Mouse (Mus musculus) mouse trophoblast stem cell (cell line): ENCODE measurements around the gene Podn.
"Not testable (repeated sequence)": the region's sequence is repeated elsewhere in the genome, so short reads cannot be mapped to it uniquely, and the experiment has no call there.

Experiments used
- in situ Hi-C, 2 experiments: fragments of 300-500 bp; cut with MseI, MboI; formaldehyde crosslinking; loops; 2 replicates in 1 of 2; 3 replicates in 1 of 2; pipeline ENCODE4 v1.15.1; 2025

Gene Podn

DNA sequence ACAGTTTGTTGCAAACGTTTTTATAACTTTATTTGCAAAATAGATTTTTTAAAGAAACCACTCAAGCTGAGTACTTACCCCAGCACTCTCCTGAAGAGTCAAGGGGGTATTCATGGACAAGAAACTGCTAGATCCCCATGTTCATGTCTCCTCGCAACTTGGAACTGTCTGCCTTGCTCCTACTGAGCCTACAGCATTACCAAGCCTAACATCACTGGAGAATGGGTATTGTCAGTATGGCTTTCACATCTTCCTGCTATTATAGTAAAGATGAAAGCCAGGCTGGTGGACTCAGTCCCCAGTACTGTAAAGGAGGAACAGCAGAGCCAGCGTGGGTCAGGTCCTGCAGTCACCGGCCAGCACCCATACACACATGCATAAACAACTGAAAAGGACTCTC lies at the start of gene Podn:
Podn (minus strand) TSS at position 101 of the 400 bp plus-strand sequence.
- in situ Hi-C loops, result no loop called here

- in situ Hi-C loops, result not testable (repeated sequence)
Observed at GRCm38 (mm10) chr4:108145554-108145953, 49.3 kb upstream of the Podn start.

GRCm38 (mm10) chr4:108144880-108145279 lies 48.6 kb upstream of the Podn start, which contains the start of gene Scp2:
Gene Scp2, minus strand, starts transcription at chr4:108144998.
- in situ Hi-C loops, result no loop called here

DNA sequence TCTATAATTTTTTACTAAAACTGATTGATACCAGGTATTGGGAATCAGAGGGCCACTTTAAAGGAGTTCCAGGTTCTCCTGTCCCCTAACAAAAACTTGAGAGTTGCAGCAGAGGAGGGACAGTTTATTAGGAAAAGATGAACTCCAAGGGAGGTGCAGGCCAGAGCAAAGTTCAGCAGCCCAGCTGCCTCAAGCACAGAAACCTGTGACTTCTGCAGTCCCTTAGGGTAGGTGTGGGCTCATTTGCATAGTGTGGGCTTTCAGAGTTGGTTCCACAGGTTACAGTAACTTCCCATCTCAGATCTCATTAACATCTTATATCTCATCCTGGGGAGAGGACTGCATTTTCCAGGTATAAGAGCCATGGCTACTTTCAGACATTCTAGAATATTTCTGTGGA lies 47.5 kb upstream of the Podn start:
- in situ Hi-C loops, result no loop called here

- in situ Hi-C loops, result not testable (repeated sequence)
Observed at GRCm38 (mm10) chr4:108143178-108143577, 46.9 kb upstream of the Podn start.

DNA sequence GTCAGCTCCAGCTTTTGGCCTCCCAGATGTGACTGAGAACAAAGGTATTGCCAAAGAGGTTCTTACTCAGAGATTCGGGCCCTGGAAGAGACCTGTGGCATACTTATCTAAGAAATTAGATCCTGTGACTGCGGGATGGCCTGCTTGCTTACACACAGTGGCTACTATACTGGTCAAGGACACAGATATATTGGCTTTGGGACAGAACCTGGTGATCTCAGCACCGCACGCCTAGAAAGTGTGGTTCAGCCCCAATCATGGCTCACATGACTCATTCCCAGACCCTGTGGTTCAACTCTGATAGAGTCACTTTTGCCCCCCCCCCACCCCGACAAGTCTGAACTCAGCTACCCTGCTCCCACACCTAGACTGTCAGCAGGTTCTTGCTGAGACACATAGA lies 40.7 kb upstream of the Podn start:
- in situ Hi-C loops, result no loop called here

- in situ Hi-C loops, result no loop called here
Observed at GRCm38 (mm10) chr4:108130452-108130851, 34.2 kb upstream of the Podn start.

DNA sequence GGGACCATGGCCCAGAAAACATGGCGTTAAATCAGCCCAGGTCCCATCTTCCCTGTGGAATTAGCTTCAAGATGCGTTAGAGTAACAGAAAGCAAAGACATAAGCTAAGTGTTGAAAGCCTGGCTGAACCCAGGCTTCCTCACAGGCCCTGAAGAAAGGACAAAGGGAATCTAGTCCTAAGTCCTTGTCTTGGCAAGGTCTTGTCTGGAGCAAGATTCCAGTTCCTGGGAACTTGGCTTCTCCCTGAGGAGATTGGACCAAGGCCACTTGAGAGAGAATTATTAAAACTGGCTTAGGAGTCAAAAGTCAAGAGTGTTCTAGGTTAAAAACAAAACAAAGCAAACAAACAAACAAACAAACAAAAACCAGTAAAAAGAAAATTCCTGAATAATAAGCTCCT lies 32.1 kb upstream of the Podn start:
- in situ Hi-C loops, result no loop called here

DNA sequence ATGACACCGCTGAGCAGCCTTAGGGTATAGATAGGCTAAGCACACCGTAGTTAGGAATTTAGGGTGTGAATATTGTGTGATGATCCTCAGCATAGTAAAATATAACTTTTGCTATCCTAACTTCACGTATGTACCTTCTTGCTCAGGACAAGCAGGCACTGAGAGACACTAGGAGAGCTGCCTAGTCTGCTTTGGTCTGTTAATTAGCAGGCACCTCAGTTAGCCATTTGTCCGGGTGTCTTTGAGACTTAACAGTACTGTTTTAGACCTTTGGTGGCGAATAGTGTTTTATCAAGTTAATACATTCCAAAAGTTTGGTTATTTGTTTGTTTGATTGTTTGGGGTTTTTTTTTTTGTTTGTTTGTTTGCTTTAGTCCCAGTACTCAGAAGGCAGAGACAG lies 31.3 kb upstream of the Podn start:
- in situ Hi-C loops, result no loop called here

DNA sequence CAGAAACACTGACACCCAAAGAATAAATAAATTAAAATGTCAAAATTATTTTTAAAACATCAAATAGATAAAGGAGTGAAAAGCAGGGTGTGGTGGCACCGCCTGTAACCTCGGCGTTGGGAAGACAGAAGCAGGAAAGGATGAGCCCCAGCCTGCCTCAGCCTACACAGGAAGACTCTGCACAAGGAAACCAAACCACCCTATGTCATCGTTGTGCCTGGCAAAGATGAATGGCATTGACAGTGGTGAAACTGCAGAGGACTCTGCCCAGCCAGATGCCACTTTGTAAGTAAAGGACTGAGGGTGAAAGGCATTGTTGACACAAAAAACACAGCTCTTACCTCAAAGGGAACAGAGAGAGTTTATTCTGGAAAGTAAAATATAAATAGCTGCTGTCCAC lies 30.0 kb upstream of the Podn start:
- in situ Hi-C loops, result no loop called here

DNA sequence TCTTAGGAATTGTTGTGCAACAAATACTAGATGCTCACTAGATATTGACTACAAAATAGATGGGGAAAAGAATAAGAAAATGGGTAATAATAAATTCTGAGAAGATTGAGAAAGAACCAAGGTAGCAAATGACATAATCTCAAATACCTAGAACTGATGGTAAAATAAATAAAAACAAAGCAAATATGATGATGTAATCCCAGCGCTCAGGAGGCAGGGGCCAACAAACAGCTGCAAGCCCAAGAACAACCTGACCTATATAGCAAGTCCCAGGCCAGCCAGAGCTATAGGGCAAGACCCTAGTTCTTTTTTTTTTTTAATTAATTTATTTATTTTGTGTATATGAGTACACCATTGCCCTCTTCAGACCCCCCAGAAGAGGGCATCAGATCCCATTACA lies 27.9 kb upstream of the Podn start:
- in situ Hi-C loops, result no loop called here

DNA sequence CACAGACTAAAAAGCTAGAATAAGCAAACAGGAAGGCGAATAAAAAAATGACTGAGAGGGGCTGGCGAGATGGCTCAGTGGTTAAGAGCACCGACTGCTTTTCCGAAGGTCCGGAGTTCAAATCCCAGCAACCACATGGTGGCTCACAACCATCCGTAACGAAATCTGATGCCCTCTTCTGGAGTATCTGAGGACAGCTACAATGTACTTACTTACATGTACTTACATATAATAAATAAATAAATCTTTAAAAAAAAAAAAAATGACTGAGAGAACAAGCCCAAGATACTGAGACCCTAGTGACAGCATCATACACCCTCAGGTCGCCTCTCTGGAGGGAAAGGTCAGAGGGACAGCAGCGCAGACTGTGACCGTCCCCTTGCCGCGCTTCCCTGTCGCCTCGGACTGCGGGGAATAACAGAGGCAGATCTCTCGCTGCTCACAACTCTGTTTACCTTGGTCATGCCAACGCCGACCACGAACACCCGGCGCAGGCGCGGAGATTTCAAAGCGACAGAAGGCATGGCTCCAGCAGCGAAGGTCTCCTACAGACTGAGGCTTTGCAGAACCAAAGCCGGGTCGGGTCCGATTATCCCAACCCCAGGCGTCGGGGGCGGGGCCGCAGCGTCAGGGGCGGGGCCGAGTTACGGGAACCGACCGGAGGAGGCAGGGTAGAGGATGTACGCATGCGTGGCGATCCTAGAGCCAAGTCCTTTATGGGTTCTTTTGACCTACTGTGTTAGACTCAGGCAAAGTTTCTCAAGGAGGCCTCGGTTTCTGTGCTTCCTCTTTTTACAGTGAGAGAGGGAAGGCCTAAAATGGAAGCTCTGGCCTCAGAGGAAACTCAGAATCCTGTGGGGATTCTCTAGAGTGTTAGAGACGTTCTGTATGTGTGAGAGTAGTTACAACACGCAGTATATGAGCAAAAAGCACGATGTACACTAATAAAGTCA lies 22.0 kb upstream of the Podn start:
- in situ Hi-C loops, result no loop called here

DNA sequence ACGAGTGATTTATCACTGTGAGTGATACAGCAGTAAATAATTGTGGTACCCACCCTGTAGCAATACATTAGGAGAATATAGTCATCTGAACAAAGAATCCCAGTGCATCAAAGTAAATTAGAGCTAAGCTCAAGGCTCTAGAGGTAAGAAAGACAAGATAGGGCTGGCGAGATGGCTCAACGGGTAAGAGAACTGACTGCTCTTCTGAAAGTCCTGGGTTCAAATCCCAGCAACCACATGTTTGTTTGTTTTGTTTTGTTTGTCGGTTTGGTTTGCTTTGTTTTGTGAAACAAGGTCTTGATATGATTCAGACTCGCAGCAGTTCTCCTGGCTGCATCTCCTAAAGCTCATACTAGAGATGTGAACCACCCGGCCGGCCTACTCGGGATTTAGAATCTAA lies 21.2 kb upstream of the Podn start:
- in situ Hi-C loops, result no loop called here

GRCm38 (mm10) chr4:108116466-108116865 lies 20.2 kb upstream of the Podn start:
- in situ Hi-C loops, result no loop called here

DNA sequence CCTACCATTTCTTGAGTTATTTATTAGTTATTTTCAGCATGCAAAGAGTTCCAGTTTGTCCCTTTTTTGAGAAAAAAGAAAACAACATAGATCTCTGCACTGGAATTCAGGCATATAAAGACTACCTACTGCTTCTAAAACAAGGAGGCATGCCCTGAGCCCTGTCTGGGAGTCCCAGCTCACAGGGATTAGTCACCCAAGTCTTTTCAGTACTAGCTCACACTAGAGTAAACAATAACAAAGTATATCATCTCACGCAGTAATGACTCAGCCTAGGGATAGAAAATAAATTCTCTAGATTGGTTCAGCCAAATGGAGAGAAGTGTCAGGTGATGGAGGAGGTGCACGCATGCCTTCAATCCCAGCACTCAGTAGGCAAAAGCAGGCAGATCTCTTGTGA lies 14.5 kb upstream of the Podn start:
- in situ Hi-C loops, result no loop called here

DNA sequence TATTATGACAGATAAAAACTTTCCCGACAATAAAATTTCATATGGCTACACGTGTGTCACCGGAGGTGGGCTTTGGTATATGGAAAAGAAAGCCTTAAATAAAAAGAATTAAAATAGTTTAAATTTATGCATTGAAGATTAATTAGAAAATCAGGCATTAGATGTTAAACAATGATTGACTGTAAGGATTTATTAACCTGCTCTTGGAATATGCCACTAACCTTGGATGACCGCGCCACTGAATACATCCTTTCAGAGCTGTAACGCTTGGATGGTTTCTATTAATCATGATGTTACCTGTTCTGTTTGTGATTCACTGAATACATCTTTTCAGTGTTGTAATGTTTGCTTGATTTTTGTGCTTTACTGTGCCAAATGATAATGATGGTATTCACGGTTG lies 13.5 kb upstream of the Podn start:
- in situ Hi-C loops, result no loop called here

DNA sequence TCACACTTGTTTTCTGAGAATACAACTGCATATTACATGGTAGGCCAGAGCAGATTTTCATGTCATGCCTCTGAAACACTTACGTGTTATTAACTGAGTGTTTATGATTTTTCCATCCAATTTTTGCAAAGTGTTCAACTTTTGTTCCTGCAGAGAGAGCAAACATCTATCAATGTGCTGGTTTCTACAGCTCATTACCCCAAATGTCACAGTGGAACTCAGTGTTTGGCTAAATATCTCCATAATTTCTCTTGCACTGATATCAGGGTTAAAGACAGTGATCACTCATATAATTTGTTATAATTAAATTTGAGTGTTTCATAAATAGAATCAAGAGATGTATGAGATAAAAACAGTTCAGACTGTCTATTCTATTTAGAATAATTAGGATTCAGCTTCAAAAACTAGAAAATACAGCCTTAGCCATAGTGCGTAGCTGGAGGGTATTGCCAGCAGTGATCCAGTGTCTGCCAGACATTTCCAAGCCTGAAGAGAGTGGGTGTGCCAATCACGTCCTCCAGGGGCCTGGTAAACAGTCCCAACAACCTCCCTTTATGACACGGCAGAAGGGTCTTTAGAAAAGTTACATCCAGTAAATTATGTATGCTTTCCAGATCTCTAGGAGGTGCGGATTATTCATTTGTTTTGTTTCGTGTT lies 3.4 kb downstream of the Podn start:
- in situ Hi-C loops, result no loop called here

- in situ Hi-C loops, result no loop called here
Observed at GRCm38 (mm10) chr4:108083993-108084392, 12.3 kb downstream of the Podn start.

- in situ Hi-C loops, result no loop called here
Observed at GRCm38 (mm10) chr4:108083032-108083735, 13.1 kb downstream of the Podn start.

GRCm38 (mm10) chr4:108082401-108082806 lies 13.8 kb downstream of the Podn start:
- in situ Hi-C loops, result no loop called here

- in situ Hi-C loops, result no loop called here
Observed at GRCm38 (mm10) chr4:108080876-108081275, 15.4 kb downstream of the Podn start.

GRCm38 (mm10) chr4:108079762-108080161 lies 16.5 kb downstream of the Podn start:
- in situ Hi-C loops, result no loop called here
